Mouse (Mus musculus): ENCODE results near the gene Zswim1.
A peak's percentile ranks its signal among the peaks of the same experiment; 100 is the strongest.
"Not testable (repeated sequence)": the region's sequence is repeated elsewhere in the genome, so short reads cannot be mapped to it uniquely, and the experiment has no call there.

Zswim1 gene

GRCm38 (mm10) chr2:164793772-164794171, 28.7 kb upstream of the Zswim1 start:
- DNase-seq, result no peak

GRCm38 (mm10) chr2:164794293-164794692, 28.2 kb upstream of the Zswim1 start:
- DNase-seq, result peak; percentile 82

GRCm38 (mm10) chr2:164795868-164796267, 26.6 kb upstream of the Zswim1 start:
- DNase-seq, result no peak

GRCm38 (mm10) chr2:164798554-164798953, 23.9 kb upstream of the Zswim1 start:
- not testable (repeated sequence) for DNase-seq

- no peak for DNase-seq
Observed at GRCm38 (mm10) chr2:164800252-164801004, 22.1 kb upstream of the Zswim1 start.

GRCm38 (mm10) chr2:164803201-164803920, 19.1 kb upstream of the Zswim1 start:
- DNase-seq, result no peak

- DNase-seq, result no peak
Observed at GRCm38 (mm10) chr2:164803921-164804313, 18.6 kb upstream of the Zswim1 start.

- peak; percentile 98 for DNase-seq
Observed at GRCm38 (mm10) chr2:164804533-164805331, 17.8 kb upstream of the Zswim1 start, which contains the start of the genes Acot8 and Zswim3. Gene Acot8, minus strand, starts transcription at chr2:164804882. Gene Zswim3, plus strand, starts transcription at chr2:164805098.

GRCm38 (mm10) chr2:164805332-164805718, 17.2 kb upstream of the Zswim1 start:
- DNase-seq, result no peak

- no peak for DNase-seq
Observed at GRCm38 (mm10) chr2:164806614-164807013, 15.9 kb upstream of the Zswim1 start.

GRCm38 (mm10) chr2:164813557-164813956, 8.9 kb upstream of the Zswim1 start:
- DNase-seq, result no peak

GRCm38 (mm10) chr2:164815348-164815747, 7.1 kb upstream of the Zswim1 start:
- no peak for DNase-seq

GRCm38 (mm10) chr2:164815821-164816220, 6.7 kb upstream of the Zswim1 start:
- no peak for DNase-seq

GRCm38 (mm10) chr2:164817206-164817605, 5.3 kb upstream of the Zswim1 start:
- DNase-seq, result no peak

- no peak for DNase-seq
Observed at GRCm38 (mm10) chr2:164817703-164818102, 4.8 kb upstream of the Zswim1 start.

- no peak for DNase-seq
Observed at GRCm38 (mm10) chr2:164821060-164821459, 1.4 kb upstream of the Zswim1 start.

- no peak for DNase-seq
Observed at GRCm38 (mm10) chr2:164823181-164823585, 697 bp downstream of the Zswim1 start.

GRCm38 (mm10) chr2:164823969-164824368, 1.5 kb downstream of the Zswim1 start:
- DNase-seq, result no peak

GRCm38 (mm10) chr2:164825521-164825920, 3.0 kb downstream of the Zswim1 start:
- no peak for DNase-seq

GRCm38 (mm10) chr2:164827146-164827850, 4.8 kb downstream of the Zswim1 start:
- DNase-seq, result no peak

GRCm38 (mm10) chr2:164828437-164828836, 6.0 kb downstream of the Zswim1 start, which contains the start of gene Spata25:
Gene Spata25, minus strand, starts transcription at chr2:164828537.
- DNase-seq, result no peak

GRCm38 (mm10) chr2:164829090-164829489, 6.6 kb downstream of the Zswim1 start:
- DNase-seq, result no peak

- no peak for DNase-seq
Observed at GRCm38 (mm10) chr2:164831029-164831428, 8.5 kb downstream of the Zswim1 start.
